Mouse (Mus musculus): Measurements from ENCODE around the gene Lbhd1. TPM values are rescaled to one million over a fixed set of nuclear protein-coding genes. Genes with fewer than 3 reads are reported as not detected.

Lbhd1 gene
- polyA plus RNA-seq, 1 experiment from 2014 or later: 42.9 TPM

DNA sequence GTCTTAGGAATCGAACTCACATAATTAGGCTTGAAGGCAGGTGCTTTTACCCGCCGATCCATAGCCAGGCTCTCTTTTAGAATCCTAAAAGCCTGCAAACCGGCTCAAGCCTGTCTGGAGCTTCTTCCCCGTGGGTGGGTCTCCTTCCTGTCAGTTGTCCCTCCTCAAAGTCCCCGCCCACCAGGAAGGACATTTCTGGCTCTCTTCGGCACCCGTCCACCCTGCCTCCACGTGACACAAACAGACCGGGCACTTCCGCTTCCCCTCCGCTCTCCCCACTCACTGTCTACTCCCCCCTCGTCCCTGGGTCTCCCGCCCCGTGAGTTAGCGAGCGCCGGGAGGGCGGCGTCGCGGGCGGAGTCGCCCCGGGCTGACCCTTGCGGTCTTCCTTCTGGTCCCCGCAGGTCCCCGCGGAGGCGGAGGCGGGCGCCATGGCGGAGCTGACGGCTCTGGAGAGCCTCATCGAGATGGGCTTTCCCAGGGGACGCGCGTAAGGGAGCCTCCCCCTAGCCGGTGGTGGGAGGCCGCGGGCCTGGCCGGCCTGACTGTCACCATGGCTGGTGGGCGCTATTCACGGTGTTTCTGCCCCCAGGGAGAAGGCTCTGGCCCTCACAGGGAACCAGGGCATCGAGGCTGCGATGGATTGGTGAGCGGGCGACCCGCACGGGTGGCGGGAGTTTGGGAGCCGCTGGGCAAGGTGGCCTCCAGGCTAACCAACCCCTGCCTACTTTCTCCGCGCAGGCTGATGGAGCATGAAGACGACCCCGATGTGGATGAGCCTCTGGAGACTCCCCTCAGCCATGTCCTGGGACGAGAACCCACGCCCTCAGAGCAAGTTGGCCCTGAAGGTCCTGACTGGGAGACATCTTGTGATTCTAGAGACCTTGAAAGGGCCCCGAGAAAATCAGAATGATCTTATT, 12.0 kb upstream of the Lbhd1 start, which contains the start of gene Ubxn1:
Ubxn1 (plus strand) TSS at position 230 of the 920 bp plus-strand sequence.
- ATAC-seq (ENCODE audit: insufficient read depth): peak; percentile 95
- Histone ChIP-seq H3K9ac (peak within 1 kb of the TSS; percentile 99), H3K4me1 (replicated peaks) (peaks cover 52% of the 10 kb centered on the region), H3K9me3 (replicated peaks) (no peaks in the 10 kb centered on the region), H3K4me2 (peak within 1 kb of the TSS; percentile 90), H3K27me3 (no peaks in the 10 kb centered on the region), H3K4me3 (replicated peaks) (peak within 1 kb of the TSS; percentile 98), H3K36me3 (replicated peaks) (peaks cover 40% of the 10 kb centered on the region), H3K27ac (replicated peaks) (peak within 1 kb of the TSS; percentile 92)
- WGBS (ENCODE audit: insufficient replicate concordance): under 1% methylated on average over 59 of the region's 59 CpGs

DNA sequence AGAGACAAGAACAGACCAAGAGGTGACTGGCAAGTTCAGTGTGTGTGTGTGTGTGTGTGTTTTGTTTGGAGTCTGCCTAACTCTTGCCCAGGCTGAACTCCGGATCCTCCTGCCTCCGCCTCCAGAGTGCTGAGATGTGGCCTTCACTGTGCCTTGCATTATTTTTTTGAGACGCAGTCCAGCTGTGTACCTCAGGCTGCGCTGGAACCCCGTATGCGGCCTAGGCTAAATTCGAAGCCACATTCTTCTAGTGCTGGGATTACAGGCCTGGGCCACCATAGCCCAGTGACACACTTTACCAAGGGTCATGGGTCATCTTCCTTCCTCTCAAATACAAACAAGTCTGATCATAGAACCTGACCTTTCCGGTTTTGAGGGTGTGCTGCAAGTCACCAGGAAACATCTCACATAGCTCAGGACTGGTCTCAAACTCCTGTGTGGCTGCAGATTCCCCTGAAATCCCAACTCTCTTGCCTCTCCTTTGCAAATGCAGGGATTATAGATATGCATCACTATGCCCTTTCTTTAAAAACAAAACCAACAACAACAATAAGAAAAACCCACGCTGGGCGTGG, 11.2 kb upstream of the Lbhd1 start:
- 64% methylated on average over 10 of the region's 10 CpGs for WGBS (ENCODE audit: insufficient replicate concordance)
- Histone ChIP-seq H3K9me3 (replicated peaks) (no peaks in the 10 kb centered on the region), H3K9ac (peak overlapping the region; percentile 99), H3K4me1 (replicated peaks) (peaks cover 52% of the 10 kb centered on the region), H3K27ac (replicated peaks) (peak overlapping the region; percentile 92), H3K36me3 (replicated peaks) (peaks cover 46% of the 10 kb centered on the region), H3K27me3 (no peaks in the 10 kb centered on the region), H3K4me2 (peak overlapping the region; percentile 90), H3K4me3 (replicated peaks) (peak overlapping the region; percentile 98)
- no peak for ATAC-seq (ENCODE audit: insufficient read depth)

DNA sequence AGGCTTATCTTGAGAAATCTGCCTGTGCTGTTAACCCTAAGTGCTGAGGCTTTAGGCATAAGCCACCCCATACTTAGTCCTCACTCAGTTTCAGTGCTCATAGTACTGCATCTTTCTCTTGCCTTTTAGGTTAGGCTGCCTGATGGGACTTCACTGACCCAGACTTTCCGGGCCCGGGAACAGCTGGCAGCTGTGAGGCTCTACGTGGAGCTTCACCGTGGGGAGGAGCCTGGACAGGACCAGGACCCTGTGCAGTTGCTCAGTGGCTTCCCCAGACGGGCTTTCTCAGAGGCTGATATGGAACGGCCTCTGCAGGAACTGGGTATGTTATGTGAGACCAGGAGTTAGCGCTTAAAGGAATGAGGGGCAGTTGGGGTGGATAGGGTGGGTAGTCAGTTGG, 8.5 kb upstream of the Lbhd1 start:
- H3K4me3 ChIP-seq (replicated peaks): no peak overlapping the region
- H3K4me1 ChIP-seq (replicated peaks): peaks cover 49% of the 10 kb centered on the region
- no peak overlapping the region for H3K4me2 ChIP-seq
- H3K27ac ChIP-seq (replicated peaks): peak overlapping the region; percentile 34; the same call in 1 of the 2 replicates
- H3K9ac ChIP-seq: no peak overlapping the region
- H3K36me3 ChIP-seq (replicated peaks): peaks cover 49% of the 10 kb centered on the region
- no peaks in the 10 kb centered on the region for H3K27me3 ChIP-seq
- ATAC-seq (ENCODE audit: insufficient read depth): no peak
- H3K9me3 ChIP-seq (replicated peaks): no peaks in the 10 kb centered on the region
- 87% methylated on average over 7 of the region's 7 CpGs for WGBS (ENCODE audit: insufficient replicate concordance)

DNA sequence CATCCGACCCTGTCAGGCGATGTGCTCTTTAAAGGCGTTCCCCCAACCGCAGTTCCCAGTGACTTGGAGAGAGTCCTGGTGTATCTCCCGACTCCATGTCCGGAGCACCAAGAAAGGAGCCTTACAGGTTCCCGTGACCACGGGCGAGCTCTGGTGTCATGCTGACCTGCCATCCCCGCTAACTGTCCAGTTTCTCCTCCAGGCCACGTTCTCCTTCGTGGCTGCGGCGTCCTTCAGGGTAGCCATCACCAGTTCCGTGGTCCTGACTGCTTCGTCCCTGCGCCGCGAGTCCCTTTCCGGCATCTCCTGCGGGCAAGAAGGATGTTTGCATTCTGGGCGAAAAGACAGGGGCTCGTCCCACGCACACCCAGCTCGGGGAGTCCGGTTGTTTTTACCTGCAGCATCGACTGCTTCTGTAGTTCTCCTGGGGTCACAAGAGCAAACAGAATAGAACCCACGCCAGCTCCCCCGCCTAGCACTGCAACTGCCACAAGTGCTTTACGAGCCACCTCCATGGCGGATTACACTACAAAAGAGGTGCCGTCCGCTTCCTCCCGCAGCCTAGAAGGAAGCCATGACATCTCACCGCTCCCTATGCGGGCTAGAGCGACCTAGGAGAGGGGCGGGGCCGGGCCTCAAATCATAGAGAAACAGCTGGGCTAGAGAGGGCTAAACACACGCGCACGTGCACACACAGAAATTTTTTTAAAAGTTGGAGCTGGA, 3.1 kb upstream of the Lbhd1 start, which contains the start of gene Uqcc3:
Uqcc3 (minus strand) TSS at position 613 of the 723 bp plus-strand sequence.
- Histone ChIP-seq H3K4me1 (replicated peaks) (peaks cover 18% of the 10 kb centered on the region), H3K9ac (peak within 1 kb of the TSS; percentile 95), H3K4me2 (peak within 1 kb of the TSS; percentile 93), H3K27me3 (no peaks in the 10 kb centered on the region), H3K27ac (replicated peaks) (peak within 1 kb of the TSS; percentile 76), H3K9me3 (replicated peaks) (no peaks in the 10 kb centered on the region), H3K36me3 (replicated peaks) (peaks cover 20% of the 10 kb centered on the region), H3K4me3 (replicated peaks) (peak within 1 kb of the TSS; percentile 83)
- WGBS (ENCODE audit: insufficient replicate concordance): under 1% methylated on average over 42 of the region's 42 CpGs
- ATAC-seq (ENCODE audit: insufficient read depth): peak; percentile 94

DNA sequence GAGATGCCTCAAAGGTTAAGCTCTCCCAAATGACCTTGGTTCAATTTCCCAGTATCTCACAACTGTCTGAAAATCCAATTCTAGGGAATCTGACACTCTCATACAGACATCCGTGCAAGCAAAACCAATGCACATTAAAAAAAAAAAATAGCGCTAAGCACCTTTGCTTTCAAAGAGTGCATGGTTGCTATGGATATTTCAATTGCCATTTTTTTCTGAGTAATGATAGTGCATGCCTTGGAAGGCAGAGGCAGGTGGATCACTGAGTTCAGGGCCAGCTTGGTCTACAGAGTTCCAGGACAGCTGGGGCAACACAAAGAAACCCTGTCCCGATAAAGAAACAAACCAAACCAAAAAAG, 2.5 kb upstream of the Lbhd1 start:
- Histone ChIP-seq H3K4me2 (peak overlapping the region; percentile 93), H3K9me3 (replicated peaks) (no peaks in the 10 kb centered on the region), H3K9ac (peak overlapping the region; percentile 95; the same call in 1 of the 2 replicates), H3K27me3 (no peaks in the 10 kb centered on the region), H3K4me1 (replicated peaks) (peaks cover 18% of the 10 kb centered on the region), H3K36me3 (replicated peaks) (peaks cover 15% of the 10 kb centered on the region), H3K4me3 (replicated peaks) (peak overlapping the region; percentile 83), H3K27ac (replicated peaks) (no peak overlapping the region)
- no peak for ATAC-seq (ENCODE audit: insufficient read depth)
- WGBS (ENCODE audit: insufficient replicate concordance): 7% methylated on average over 3 of the region's 3 CpGs

GRCm38 (mm10) chr19:8886916-8887584, 3.5 kb downstream of the Lbhd1 start:
- no peak for ATAC-seq (ENCODE audit: insufficient read depth)

DNA sequence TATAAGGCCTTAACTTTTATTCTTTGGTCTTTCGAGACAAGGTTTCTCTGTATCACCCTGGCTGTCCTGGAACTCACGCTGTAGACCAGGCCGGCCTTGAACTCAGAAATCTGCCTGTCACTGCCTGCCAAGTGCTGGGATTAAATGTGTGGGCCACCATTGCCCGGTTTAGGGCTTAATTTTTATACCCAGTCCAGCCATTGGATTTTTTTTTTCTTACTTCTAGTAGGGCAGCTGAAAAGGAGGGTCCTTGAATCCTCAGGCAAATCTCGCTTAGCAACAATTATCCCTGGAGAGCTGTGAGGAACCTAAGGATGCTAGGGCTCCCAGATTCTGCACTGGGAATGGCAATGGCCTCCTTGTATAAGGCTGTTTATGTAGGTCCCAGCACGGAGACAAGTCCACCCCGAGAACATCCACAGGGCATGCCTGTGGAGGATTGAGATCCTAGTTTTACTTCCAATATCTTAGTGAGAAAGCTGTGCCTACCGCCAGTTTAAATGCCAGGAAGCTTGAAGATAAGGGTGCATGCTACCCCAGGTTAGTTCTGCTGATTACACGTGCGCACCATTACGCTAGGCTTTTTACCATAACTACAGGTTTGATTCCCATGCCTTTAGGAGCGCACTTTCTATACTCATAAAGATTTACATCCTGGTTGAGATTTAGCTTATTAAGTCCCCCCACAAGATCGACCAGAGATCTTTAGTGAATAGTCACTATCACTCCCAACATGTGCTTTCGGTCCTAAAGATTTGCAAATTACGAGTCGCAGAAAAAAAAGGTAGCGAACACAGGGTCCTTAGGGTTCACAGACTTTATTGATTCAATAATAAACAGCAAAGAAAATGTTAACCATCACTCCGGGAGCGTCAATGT, 4.3 kb downstream of the Lbhd1 start:
- Histone ChIP-seq H3K36me3 (replicated peaks) (peaks cover 20% of the 10 kb centered on the region), H3K27me3 (no peaks in the 10 kb centered on the region), H3K4me2 (peak overlapping the region; percentile 78), H3K27ac (replicated peaks) (peak overlapping the region; percentile 75), H3K4me1 (replicated peaks) (peaks cover 46% of the 10 kb centered on the region), H3K4me3 (replicated peaks) (peak overlapping the region; percentile 76), H3K9ac (peak overlapping the region; percentile 81), H3K9me3 (replicated peaks) (no peaks in the 10 kb centered on the region)
- 9% methylated on average over 19 of the region's 19 CpGs for WGBS (ENCODE audit: insufficient replicate concordance)
- ATAC-seq (ENCODE audit: insufficient read depth): no peak

More at GRCm38 (mm10) chr19:8886916-8887584, 3.5 kb downstream of the Lbhd1 start:
- Histone ChIP-seq H3K9me3 (replicated peaks) (no peaks in the 10 kb centered on the region), H3K36me3 (replicated peaks) (peaks cover 20% of the 10 kb centered on the region), H3K4me1 (replicated peaks) (peaks cover 40% of the 10 kb centered on the region), H3K9ac (peak overlapping the region; percentile 81; the same call in 1 of the 2 replicates), H3K27ac (replicated peaks) (peak overlapping the region; percentile 75; the same call in 1 of the 2 replicates), H3K4me2 (peak overlapping the region; percentile 78), H3K27me3 (no peaks in the 10 kb centered on the region), H3K4me3 (replicated peaks) (peak overlapping the region; percentile 76)
- WGBS (ENCODE audit: insufficient replicate concordance): 25% methylated on average over 1 of the region's 1 CpGs

GRCm38 (mm10) chr19:8888511-8889385, 5.2 kb downstream of the Lbhd1 start, which contains the start of the genes 1810009A15Rik and Gm49416:
Gene 1810009A15Rik, plus strand, starts transcription at chr19:8888853.
Gene Gm49416, plus strand, starts transcription at chr19:8888926.
- Histone ChIP-seq H3K4me1 (replicated peaks) (peaks cover 54% of the 10 kb centered on the region), H3K4me3 (replicated peaks) (peak within 1 kb of the TSS; percentile 76), H3K36me3 (replicated peaks) (peaks cover 20% of the 10 kb centered on the region), H3K4me2 (peak within 1 kb of the TSS; percentile 78), H3K27me3 (no peaks in the 10 kb centered on the region), H3K9ac (peak within 1 kb of the TSS; percentile 81), H3K9me3 (replicated peaks) (no peaks in the 10 kb centered on the region), H3K27ac (replicated peaks) (peak within 1 kb of the TSS; percentile 87)
- WGBS (ENCODE audit: insufficient replicate concordance): under 1% methylated on average over 58 of the region's 58 CpGs
- peak; percentile 89 for ATAC-seq (ENCODE audit: insufficient read depth)

Measured in liver, embryonic 15.5 days (tissue).